Mouse (Mus musculus) intestine, embryonic 15.5 days (tissue): ENCODE results near the gene Cyth3. TPM values are rescaled to one million over a fixed set of nuclear protein-coding genes. Genes with fewer than 3 reads are reported as not detected.

Experiments
- ATAC-seq: fragments of 200-750 bp; cut with Nextera tagmentation; 2 replicates; pipeline ENCODE4 v1.8.0; 2017; ENCODE audit warnings: moderate TSS enrichment, moderate library complexity
- H3K27ac ChIP-seq: fragments of 300-500 bp; sonication (generic); 2 replicates; pipeline ENCODE4 v1.5.1; 2015; ENCODE audit warnings: mild to moderate bottlenecking, inconsistent platforms
- H3K27me3 ChIP-seq: fragments of 300-500 bp; sonication (generic); replicated peaks from 2 replicates; pipeline ENCODE4 v1.6.1; 2015; ENCODE audit warnings: inconsistent platforms
- H3K36me3 ChIP-seq: fragments of 300-500 bp; sonication (generic); 2 replicates; pipeline ENCODE4 v1.6.1; 2015; ENCODE audit warnings: inconsistent platforms
- H3K4me1 ChIP-seq: fragments of 300-500 bp; sonication (generic); replicated peaks from 2 replicates; pipeline ENCODE4 v1.6.1; 2015; ENCODE audit warnings: inconsistent platforms
- H3K4me2 ChIP-seq: fragments of 300-500 bp; sonication (generic); replicated peaks from 2 replicates; pipeline ENCODE4 v1.6.1; 2015; ENCODE audit warnings: mild to moderate bottlenecking, inconsistent platforms
- H3K4me3 ChIP-seq: fragments of 300-500 bp; sonication (generic); replicated peaks from 2 replicates; pipeline ENCODE4 v1.5.1; 2015; ENCODE audit warnings: inconsistent platforms
- H3K9ac ChIP-seq: fragments of 300-500 bp; sonication (generic); 2 replicates; pipeline ENCODE4 v1.6.1; 2015; ENCODE audit warnings: inconsistent platforms
- H3K9me3 ChIP-seq: fragments of 300-500 bp; sonication (generic); 2 replicates; pipeline ENCODE4 v1.6.1; 2016; ENCODE audit warnings: inconsistent platforms
- WGBS: fragments of 180-500 bp; shearing (Covaris S2); methylation state at CpG from one replicate; pipeline ENCODE4 v1.1.7; 2015; 5-methylcytosine and 5-hydroxymethylcytosine counted together
- polyA plus RNA-seq: library from polyadenylated mRNA; unstranded; fragments of >200 nt; fragmentation: Nextera tagmentation; extraction: Ambion mirVana; gene quantifications from 2 replicates; pipeline ENCODE4 v1.2.1, GENCODE M21; 2015

Gene Cyth3
- polyA plus RNA-seq, 1 experiment from 2014 or later: 44.3 TPM

GRCm38 (mm10) chr5:143757755-143758443, 135.7 kb downstream of the Cyth3 start:
- Histone ChIP-seq H3K36me3 (no peaks in the 10 kb centered on the region), H3K9me3 (no peaks in the 10 kb centered on the region), H3K4me1 (no peaks in the 10 kb centered on the region), H3K27ac (no peak overlapping the region), H3K27me3 (no peaks in the 10 kb centered on the region), H3K4me3 (peak overlapping the region; percentile 43), H3K9ac (peak overlapping the region; percentile 14; the same call in 1 of the 2 replicates), H3K4me2 (peak overlapping the region; percentile 57)
- ATAC-seq: peak; percentile 98
- 21% methylated on average over 28 of the region's 28 CpGs for WGBS

GRCm38 (mm10) chr5:143759554-143759953, 137.3 kb downstream of the Cyth3 start:
- 86% methylated on average over 8 of the region's 8 CpGs for WGBS

More at GRCm38 (mm10) chr5:143759554-143759953, 137.3 kb downstream of the Cyth3 start:
- no peak for ATAC-seq
- Histone ChIP-seq H3K27ac (no peak overlapping the region), H3K4me3 (no peak overlapping the region), H3K27me3 (no peaks in the 10 kb centered on the region), H3K4me1 (no peaks in the 10 kb centered on the region), H3K9ac (no peak overlapping the region), H3K36me3 (no peaks in the 10 kb centered on the region), H3K4me2 (no peak overlapping the region), H3K9me3 (no peaks in the 10 kb centered on the region)

Other genes starting within 250 kb of the Cyth3 start
- gene Kdelr2, start 218.6 kb upstream of the Cyth3 start, polyA plus RNA-seq: 339 and 371 TPM in 2 replicates
- 11.1 and 13.1 TPM in 2 replicates for gene Daglb, start 157.9 kb upstream of the Cyth3 start, polyA plus RNA-seq
- 416 and 446 TPM in 2 replicates for gene Rac1, start 94.4 kb upstream of the Cyth3 start, polyA plus RNA-seq
- 14.8 and 15.4 TPM in 2 replicates for gene Usp42, start 109.8 kb downstream of the Cyth3 start, polyA plus RNA-seq
- 32.4 and 32.6 TPM in 2 replicates for gene Eif2ak1, start 195.3 kb downstream of the Cyth3 start, polyA plus RNA-seq